Mouse (Mus musculus) megakaryocyte progenitor cell, adult 5-6 weeks (primary cell): ENCODE results near the gene Wfdc15b. TPM values are rescaled to one million over a fixed set of nuclear protein-coding genes. Genes with fewer than 3 reads are reported as not detected.
"Not testable (repeated sequence)": the region's sequence is repeated elsewhere in the genome, so short reads cannot be mapped to it uniquely, and the experiment has no call there.

Experiments used
- ATAC-seq: replicated peaks from 2 replicates; pipeline ENCODE4 v1.8.0; 2016; ENCODE audit warnings: mild to moderate bottlenecking, moderate TSS enrichment, inconsistent platforms; ENCODE audit not compliant: poor library complexity
- total RNA-seq, 2 experiments: library from RNA; stranded (forward) in 1 of 2; stranded (reverse) in 1 of 2; fragments of 157-497, 149-512 nt in 1 of 2; fragments of 200-1000 nt in 1 of 2; gene quantifications; 2 replicates each; pipeline versions ENCODE4 v1.2.3 to v1.2.4; 2015 to 2017

Gene Wfdc15b
- total RNA-seq (2015) (not detected in 2 replicates), total RNA-seq (2017) (not detected in 2 replicates)

DNA sequence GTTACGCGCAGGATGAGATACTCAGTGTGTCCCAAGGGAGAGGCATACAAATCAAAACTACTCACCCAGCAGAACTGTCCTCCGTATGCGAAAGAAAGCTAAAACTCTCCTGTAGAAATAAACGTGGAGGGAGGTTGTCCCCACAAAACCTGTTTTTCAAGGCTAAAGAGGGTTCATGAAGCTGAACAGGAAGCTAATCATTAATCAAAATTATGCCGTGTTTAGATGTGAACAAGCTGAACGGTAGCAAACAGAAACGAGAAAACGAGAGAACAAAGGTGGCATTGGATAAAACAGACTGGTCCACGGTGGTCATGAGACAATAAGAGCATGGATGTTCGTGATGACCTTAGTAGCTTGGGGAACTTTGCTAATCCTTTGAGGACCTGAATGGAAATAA lies at the start of gene Wfdc15b:
Wfdc15b (minus strand) TSS at position 139 of the 400 bp plus-strand sequence.
- no peak for ATAC-seq

DNA sequence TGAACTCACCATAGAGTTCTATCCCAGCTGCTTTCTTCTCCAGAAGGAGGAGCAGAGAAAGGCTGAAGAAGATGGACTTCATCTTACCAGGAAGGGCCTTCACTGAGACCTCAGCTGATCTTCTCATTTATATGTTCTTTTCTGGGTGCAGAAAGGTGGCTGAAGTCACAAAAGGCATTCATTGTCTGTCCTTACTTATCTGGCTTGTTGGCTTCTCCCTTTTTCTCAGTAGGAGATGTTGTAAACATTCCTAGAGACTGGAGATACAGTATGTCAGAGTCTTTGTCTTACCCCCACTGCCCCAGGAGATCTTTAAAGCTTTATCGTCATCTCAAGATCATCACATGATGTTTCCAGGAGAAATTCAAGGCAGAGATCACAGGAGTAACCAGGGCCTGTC lies 35.1 kb upstream of the Wfdc15b start, which contains the start of gene Svs3b:
Svs3b (minus strand) TSS at position 101 of the 400 bp plus-strand sequence.
- not testable (repeated sequence) for ATAC-seq

DNA sequence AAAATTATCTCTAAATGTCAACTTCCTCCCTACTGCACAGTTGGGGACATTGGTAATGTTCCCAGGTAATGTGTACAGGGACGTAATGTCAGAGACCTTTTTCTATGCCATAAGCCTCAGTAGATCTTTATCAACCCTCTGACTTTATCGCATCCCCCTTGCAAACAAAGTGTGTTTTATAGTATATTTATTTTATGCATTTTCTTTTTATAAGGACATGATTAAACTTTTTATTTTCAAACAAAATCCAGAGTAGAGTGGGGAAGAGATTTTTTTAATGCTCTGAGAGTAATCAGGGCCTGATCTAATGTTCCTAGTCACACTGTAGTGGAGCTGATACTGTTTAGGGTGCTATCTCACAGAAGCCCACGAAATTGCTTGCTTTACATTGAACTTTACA lies 16.9 kb upstream of the Wfdc15b start, which contains the start of gene Svs2:
Svs2 (minus strand) TSS at position 101 of the 400 bp plus-strand sequence.
- no peak for ATAC-seq

DNA sequence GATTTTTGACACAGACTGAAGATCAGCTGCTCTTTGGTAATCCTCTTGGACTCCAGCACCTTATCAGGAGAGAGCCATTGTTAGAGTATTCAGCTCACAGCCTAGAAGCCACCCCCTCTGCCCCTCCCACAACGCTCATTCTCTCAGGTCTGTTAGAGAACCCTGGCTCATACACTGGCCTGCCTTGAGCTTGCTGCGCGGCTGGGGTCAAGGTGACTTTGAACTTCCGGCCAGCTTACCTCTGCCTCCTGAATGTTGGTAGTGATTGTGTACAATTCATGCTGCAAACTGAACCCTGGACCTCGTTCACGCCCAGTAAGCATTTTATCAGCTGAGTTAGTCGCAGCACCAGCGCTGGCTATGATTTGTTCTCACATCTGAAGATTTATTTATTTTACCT lies 11.2 kb upstream of the Wfdc15b start:
- ATAC-seq = no peak

DNA sequence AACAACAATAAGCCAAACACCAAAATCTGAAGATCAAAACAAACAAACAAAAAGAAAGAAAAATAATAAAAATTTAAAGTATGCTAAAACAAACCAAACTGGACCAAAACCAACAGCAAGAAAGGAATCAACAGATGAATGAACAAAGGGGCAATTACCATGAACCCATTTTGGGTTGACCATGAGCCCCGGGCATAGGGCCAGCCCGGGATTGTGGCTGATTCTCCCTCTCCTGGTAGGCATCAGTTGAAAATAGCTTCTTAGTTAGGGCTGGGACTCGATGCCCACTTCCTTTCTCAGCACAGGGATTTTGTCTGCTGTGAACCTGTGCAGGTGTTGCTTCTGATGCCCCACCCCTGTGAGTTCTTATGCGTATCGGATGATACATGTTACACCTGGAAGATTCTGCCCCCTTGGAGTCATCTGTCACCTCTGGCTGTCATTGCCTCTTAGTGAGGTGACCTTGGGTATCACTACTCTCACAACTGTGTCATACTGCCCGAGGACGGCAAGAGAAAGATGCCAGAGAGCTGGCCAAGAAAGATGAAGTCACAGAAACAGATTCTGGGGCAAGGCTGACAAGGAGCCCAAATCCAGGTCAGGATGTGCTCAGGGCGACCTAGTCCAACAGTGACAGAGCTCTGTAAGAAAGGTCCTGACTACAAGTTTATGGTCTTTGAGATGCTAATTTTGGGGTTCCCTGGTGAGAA lies 7.1 kb upstream of the Wfdc15b start:
- ATAC-seq = no peak

DNA sequence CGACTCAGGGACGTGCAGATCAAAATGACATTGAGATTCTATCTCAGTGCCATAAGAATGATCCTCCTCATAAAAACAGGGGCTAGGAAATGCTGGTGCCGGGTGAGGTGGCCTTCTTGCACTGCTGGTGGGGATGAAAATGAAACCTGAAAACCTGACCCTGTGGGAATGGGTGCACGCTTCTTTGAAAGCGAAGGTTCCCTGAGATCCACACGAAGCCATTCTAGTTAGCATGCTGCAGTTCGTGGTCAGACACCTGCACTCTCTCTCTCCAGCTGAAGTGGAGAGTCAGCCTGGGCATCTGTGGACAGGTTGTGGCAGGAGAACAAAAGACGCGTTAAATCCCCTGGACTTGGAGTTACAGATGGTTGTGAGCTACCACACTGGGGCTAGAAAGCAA lies 2.2 kb downstream of the Wfdc15b start:
- ATAC-seq = no peak

DNA sequence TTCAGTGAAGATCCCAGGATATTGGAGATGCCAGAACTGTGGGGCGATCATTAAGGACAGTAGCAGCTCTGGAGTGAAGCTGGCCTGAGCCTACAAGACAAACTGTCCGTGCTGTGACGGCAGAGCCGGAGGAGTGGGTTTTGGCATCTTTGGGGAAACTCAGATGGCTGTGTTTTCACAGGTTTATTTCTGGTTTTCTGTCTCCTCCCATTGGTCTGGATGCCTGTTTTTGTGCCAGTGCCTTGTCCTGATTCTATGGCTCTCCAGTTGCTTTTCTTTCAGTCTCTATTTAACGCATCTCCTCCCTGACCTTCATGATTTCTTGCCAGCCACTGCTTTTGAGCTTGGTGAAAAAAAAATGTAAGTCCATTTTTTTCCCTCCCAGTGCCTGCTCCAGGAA lies 8.7 kb downstream of the Wfdc15b start:
- no peak for ATAC-seq

DNA sequence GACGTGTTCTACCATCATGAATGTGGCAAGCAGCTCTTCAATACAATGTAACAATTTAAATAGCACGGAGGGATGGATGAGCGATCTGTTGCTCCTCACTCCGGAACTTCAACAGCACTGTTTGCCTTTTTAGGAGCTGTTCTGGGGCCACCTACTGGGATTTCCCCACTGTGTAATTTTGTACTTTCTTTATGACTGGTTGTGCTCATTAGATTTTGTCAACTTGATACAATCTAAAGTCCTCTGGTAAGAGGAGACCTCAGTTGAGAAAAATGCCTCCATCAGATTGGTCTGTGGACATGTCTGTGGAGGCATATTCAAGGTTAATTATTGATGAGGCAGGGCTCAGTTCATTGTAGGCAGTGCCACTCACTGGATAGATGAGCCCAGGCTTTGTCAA lies 10.6 kb downstream of the Wfdc15b start:
- ATAC-seq = no peak

DNA sequence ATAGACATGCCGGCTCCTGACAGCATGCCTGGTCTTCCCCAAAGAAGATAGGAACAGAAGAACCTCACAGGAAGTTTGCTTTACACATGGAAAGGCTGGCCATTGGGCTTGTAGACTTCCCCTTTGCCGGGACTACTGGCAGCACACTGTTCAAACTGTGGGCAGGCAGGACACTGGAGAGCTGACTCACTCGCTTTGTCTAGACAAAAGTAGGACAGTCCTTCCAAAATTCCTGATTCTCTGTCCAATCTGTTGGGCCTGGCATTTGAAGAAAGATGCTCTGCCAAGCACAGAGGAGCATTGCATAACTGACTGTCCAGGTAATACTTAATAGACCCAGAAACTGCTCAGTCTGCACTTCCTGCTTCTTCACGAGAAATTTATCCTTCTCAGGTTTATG lies 14.8 kb downstream of the Wfdc15b start:
- no peak for ATAC-seq

DNA sequence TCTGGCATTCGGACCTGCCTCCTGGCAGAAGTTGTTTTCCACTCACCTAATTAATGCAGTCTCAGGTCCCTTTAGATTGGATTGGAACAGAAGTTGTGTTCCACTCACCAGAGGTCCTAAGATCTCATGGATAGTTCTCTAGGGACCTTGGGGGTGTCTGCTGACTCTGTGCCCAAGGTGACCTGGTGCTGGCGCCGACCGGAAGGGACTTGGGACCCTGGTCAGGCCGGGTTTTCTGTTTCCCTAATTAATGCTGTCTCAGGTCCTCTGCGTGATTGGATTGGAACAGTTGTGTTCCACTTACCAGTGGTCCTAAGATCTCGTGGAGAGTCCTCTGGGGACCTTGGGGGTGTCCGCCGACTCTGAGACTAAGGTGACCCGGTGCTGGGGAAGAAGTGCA lies 15.4 kb downstream of the Wfdc15b start:
- ATAC-seq = not testable (repeated sequence)

DNA sequence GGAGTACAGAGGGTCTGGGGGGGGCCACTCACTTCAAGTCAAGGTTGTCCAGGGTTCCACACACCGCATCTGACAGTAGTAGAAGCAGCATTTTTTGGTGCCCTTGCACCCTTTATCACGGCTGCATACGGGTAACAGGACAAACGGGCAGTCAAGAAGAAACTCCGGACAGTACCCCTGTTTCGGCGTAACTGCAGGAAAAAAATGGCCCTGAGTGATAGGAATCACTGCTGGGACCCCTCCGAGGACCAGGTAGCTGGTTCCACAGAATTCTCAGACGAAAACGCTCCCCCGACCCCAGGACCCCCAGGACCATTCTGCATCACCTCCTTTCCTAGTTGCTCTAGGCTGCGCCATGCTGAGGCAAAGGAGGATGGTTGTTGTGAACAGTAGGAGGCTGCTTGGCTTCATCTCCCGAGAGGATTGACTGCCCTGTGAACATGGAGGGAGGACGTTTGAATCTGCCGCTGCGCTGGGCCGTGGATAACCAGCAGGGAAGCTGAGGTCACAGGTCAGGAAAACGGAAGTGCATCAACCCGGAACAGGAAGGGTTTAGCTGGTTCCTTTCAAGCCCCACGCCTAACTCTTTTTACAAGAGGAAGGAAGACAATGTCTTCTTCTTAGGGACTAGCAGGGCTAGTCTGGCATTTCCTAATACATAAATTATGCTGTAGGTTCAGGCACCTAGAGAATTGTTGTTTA lies 21.7 kb downstream of the Wfdc15b start, which contains the start of gene Wfdc15a:
Wfdc15a (minus strand) TSS at position 505 of the 702 bp plus-strand sequence.
- ATAC-seq = no peak

DNA sequence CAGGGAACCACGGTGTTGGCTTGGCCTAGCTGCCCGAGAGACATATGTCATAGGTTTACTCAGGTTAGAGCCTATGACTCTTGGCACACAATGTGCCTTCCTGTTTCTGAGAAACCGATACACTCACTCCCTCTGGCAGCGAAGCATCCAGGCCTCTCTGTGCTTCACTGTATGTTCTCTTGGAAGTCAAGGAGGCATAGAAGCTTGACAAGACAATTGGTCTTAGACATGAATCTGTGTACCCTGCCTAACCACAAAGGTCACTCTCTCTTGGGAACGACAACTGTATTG lies 24.8 kb downstream of the Wfdc15b start:
- no peak for ATAC-seq

DNA sequence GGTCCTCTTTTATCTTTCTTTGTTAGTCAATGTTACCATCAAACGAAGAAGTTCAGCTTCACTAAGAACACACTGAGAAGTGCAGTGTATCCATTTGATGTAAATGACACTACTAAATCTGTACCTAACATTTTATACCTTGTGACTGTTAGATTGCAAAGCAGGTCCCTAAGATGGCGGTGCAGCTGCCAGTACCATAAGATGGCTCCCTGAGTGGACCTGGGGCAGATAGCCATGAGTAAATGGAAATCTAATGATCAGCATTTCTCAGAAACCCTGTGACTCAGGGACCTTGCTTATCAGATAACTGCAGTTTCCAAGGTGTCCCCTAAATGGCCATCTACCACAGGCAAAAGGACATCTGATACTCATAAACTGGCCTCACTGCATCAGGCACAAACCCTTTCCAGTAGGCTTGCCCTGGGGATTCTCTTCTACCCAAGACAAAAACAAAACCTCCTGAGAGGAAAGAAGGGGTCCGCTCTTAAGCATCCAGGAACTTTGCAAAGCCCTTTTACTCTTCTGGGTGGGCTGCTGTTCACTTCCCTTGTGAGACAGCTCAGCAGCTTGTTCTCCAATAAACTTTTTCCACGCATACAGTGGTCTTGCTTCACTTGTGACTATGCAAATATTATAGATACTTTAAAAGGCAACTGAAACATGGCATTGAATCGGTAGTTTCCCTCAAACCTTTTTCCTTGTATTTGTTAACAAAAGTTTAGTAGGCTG lies 25.3 kb downstream of the Wfdc15b start:
- ATAC-seq = no peak

DNA sequence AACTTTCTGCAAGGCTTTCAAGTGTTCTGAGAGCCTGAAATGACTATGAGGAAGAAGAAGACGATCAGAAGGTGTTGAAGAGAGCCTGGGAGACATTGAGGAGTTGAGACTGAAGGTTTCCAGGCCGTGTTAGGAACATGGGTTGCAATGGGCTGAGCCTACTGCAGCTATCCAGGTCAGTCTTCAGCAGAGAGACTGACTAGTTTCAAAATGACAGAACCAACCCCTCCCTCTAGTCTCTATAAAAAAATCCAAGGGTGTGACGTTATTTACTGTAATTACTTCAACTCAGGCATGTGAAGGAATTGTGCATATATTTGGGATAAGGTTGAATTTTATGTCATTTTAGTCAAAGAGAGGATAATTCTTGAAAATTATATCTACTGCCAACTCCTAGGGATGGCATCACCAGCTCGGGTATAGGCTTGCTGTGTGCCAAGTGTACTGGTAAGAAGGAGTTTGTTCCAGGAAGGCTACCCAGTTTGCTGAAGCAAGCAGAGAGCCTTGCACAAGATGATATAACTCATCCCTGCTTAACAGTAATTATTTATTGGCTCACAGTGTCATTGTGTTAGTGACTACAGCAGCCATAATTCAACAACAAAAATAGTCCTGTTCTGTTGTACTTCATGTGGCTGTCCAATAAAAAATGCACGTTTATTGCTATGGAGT lies 26.4 kb downstream of the Wfdc15b start:
- ATAC-seq = no peak

DNA sequence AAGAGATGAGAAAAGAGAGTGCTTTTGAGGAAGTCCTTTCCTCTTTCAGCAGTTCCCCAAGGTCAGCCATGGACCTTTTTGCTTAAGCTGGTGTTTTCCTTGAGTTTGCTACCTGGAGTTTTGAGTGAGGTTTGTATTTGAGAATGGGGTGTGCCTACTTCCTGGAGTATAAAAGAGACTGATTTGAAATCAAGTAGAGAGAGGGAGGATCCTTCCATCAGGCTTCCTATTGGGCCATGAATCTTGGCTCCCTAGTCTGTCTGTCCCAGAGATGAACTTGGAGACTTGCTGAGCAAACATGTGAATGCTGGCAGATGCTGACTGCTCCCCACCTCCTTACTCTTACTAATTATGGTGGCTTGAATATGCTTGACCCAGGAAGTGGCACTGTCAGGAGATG lies 29.2 kb downstream of the Wfdc15b start:
- ATAC-seq = no peak

DNA sequence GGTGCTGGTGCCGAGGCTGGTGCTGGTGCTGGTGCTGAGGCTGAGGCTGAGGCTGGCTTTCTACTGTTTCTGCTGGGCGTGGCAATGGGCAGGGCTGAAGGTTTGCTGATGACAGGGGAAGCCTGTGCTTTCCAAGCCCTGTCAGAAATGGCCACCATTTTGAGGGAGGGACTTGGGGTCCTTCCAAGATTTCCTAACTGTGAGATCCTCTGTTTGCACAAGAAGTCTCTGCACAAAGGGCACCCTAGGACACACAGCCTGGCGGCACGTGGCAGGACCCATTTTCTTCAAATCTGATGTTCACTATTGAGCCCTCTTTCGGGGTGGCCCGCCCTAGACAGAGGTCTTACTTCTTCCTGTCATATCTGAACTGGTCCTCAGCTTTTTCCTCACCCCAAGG lies 30.9 kb downstream of the Wfdc15b start, which contains the start of gene Wfdc12:
Wfdc12 (minus strand) TSS at position 33 of the 400 bp plus-strand sequence.
- no peak for ATAC-seq

DNA sequence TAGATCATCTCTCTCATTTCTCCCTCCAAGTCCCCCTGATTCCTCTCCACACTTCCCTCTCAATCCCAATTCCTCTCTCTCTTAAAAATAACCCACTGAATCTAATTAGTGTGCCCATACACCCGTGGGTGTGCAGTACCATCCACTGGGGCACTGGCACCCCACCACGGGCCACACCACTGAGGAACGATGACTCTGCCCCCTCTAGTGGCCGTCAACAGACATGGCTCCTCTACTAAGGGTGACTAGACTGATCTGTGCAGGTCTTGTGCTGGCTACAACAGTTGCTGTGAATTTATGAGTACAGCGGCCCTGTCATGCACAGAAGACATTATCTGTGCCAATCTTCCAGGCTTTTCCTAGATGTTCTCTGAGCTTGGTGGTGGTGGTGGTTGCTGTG lies 32.7 kb downstream of the Wfdc15b start:
- ATAC-seq = peak; percentile 97

DNA sequence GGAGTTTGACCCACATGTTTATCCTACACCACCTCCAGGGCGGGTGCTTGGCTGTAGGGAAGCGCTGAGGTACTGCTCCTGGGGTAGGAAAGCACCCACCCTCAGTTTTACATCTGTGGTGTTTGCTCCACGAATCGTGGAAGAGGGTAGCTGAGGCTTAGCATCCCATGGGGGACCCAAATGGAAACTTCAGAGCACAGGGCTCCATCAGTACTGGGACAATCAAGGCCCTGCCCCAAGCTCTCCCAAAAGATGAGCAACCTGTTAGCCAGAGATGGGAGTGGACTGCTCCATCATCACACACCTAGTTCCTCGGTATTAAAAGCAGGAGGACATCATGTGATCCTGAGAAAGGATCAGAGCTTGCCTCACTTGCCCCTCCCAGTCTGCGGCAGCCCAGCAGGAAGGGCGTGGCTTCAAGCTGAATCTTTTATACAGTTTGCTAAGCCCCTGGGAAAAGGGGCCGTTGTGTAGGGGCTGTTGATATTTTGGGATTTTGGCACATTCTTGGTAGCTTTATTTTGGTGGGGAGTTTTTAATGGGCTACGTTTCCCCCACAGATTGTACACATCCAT lies 37.2 kb downstream of the Wfdc15b start:
- peak; percentile 61 for ATAC-seq

DNA sequence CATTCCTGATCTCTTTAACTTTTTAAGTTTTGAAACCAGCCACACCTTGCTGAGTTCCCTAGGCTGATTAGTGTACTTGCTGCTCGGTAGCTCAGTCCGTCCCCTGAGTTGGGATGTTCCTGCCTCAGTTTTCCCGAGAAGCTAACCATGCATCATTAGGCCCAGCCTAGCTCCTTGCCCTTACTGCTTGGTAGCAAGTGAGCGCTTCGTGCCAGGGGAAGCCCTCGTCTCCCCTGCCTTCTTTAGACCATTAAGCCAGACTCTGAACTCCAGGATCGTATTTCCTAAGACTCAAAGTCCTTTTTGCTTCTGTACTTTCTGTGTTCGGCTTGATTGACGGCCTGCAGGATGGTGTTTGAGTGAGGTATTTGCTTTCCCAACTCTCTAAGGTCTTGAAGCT lies 38.1 kb downstream of the Wfdc15b start:
- no peak for ATAC-seq

DNA sequence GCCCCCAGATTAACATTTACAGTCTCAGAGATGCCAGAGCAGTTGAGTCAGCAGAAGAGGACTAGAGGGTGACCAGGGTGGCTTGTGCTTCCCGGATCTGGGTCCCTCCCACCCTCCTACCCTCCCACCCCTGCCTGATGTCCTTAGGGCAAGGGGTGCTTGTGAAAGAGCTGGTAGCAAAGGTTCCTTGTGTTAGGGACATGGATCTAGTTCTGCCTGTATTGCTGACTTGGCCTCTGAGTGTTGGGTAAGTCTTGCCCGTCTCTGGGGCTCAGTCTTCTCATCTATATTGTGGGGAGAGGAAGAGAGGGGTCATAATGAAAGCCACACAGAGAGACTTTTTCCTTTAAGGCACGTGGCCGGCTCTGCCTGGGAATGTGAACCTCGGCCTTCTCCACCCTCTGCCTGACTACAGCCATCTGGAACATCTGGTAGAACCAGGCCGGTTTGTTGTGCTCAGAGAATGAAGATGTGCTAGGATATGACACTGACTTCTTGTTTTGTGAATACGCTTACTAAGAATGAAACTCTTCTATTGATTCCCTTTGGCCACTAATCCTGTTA lies 38.7 kb downstream of the Wfdc15b start, which contains the start of gene Wfdc5:
Wfdc5 (minus strand) TSS at position 51 of the 564 bp plus-strand sequence.
- ATAC-seq = no peak
